Mouse (Mus musculus) forebrain, embryonic 10.5 days (tissue): ENCODE results near the gene Nupl2. TPM values are rescaled to one million over a fixed set of nuclear protein-coding genes. Genes with fewer than 3 reads are reported as not detected.

Source experiments
- DNase-seq: peaks from one replicate; pipeline ENCODE4 v3.0.0-alpha.2; 2017; ENCODE audit warnings: low spot score; ENCODE audit errors: extremely low spot score
- H3K27ac ChIP-seq: fragments of 300-500 bp; sonication (generic); 2 replicates; pipeline ENCODE4 v1.5.1; 2016; ENCODE audit warnings: mild to moderate bottlenecking
- H3K27me3 ChIP-seq: fragments of 300-500 bp; sonication (generic); 2 replicates; pipeline ENCODE4 v1.6.1; 2016; ENCODE audit warnings: mild to moderate bottlenecking; ENCODE audit not compliant: poor library complexity, severe bottlenecking
- H3K36me3 ChIP-seq: fragments of 300-500 bp; sonication (generic); replicated peaks from 2 replicates; pipeline ENCODE4 v1.6.1; 2016; ENCODE audit warnings: mild to moderate bottlenecking, moderate library complexity
- H3K4me1 ChIP-seq: fragments of 300-500 bp; sonication (generic); 2 replicates; pipeline ENCODE4 v1.6.1; 2016
- H3K4me3 ChIP-seq: fragments of 300-500 bp; sonication (generic); 2 replicates; pipeline ENCODE4 v1.5.1; 2016; ENCODE audit warnings: mild to moderate bottlenecking, moderate library complexity
- H3K9me3 ChIP-seq: fragments of 300-500 bp; sonication (generic); 2 replicates; pipeline ENCODE4 v1.6.1; 2016; ENCODE audit warnings: mild to moderate bottlenecking, moderate library complexity
- whole genome bisulfite sequencing: fragments of 180-500 bp; shearing (Covaris S2); methylation state at CpG from one replicate; pipeline ENCODE4 v1.1.7; 2016; 5-methylcytosine and 5-hydroxymethylcytosine counted together
- polyA plus RNA-seq: library from polyadenylated mRNA; unstranded; fragments of >200 nt; fragmentation: Nextera tagmentation; extraction: Ambion mirVana; gene quantifications from 2 replicates; pipeline ENCODE4 v1.2.1, GENCODE M21; 2016

Nupl2 gene
- polyA plus RNA-seq, 1 experiment from 2014 or later = 19.5 TPM

DNA sequence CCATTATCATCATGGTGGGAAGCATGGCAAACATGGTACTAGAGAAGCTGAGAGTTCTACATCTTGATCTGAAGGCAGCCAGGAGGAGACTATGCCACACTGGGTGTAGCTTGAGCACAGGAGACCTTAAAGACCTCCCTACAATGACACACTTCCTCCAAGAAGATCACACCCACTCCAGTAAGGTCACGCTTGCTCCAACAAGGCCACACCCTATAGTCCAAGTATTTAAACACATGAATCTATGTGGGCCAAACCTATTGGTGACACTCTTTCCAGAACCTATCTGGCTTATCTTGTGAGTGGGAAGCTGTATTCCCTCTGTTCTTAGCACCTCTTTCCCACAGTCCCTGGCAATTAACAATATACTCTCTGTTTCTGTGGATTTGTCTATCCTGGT is 50.1 kb downstream of the Nupl2 start:
- WGBS = 93% methylated on average over 1 of the region's 1 CpGs
- no peaks in the 10 kb centered on the region for H3K36me3 ChIP-seq

More for the DNA sequence above, 50.1 kb downstream of the Nupl2 start:
- Histone ChIP-seq H3K9me3 (no peaks in the 10 kb centered on the region), H3K27me3 (peaks cover 18% of the 10 kb centered on the region), H3K27ac (no peak overlapping the region), H3K4me1 (no peaks in the 10 kb centered on the region), H3K4me3 (no peak overlapping the region)
- DNase-seq = no peak

Other genes starting within 250 kb of the Nupl2 start
- 28.1 and 29.0 TPM in 2 replicates for gene Fam126a, start 134.3 kb upstream of the Nupl2 start, polyA plus RNA-seq
- 87.1 and 88.5 TPM in 2 replicates for gene Klhl7, start 64.4 kb upstream of the Nupl2 start, polyA plus RNA-seq
- 17.8 and 21.3 TPM in 2 replicates for gene Kcnh2, start 186.6 kb downstream of the Nupl2 start, polyA plus RNA-seq
- gene Nos3, start 199.8 kb downstream of the Nupl2 start, polyA plus RNA-seq = 7.6 and 8.1 TPM in 2 replicates
- gene Atg9b, start 227.2 kb downstream of the Nupl2 start, polyA plus RNA-seq = 0.99 and 1.3 TPM in 2 replicates
- gene Abcb8, start 228.7 kb downstream of the Nupl2 start, polyA plus RNA-seq = 57.1 and 61.8 TPM in 2 replicates
- 0.20 TPM in 1 of 2 replicates, not detected in the other for gene Asic3, start 248.4 kb downstream of the Nupl2 start, polyA plus RNA-seq